Mouse (Mus musculus) ovary, postnatal 36 days (tissue): ENCODE measurements around the gene Xpr1.

ENCODE experiments used
- DNase-seq: peaks from one replicate; pipeline ENCODE4 v3.0.0; 2022; ENCODE audit warnings: low spot score, mixed read lengths

Xpr1 gene

GRCm38 (mm10) chr1:155251596-155251995 is 165.6 kb downstream of the Xpr1 start:
- DNase-seq = no peak

GRCm38 (mm10) chr1:155250531-155251135 is 166.6 kb downstream of the Xpr1 start:
- DNase-seq = no peak

- no peak for DNase-seq
These were observed 167.3 kb downstream of the Xpr1 start for GRCm38 (mm10) chr1:155249896-155250295.

GRCm38 (mm10) chr1:155248041-155248440 is 169.2 kb downstream of the Xpr1 start:
- DNase-seq = no peak

GRCm38 (mm10) chr1:155247441-155247840 is 169.8 kb downstream of the Xpr1 start:
- no peak for DNase-seq

GRCm38 (mm10) chr1:155245516-155245915 is 171.7 kb downstream of the Xpr1 start:
- DNase-seq = no peak

- DNase-seq = no peak
These were observed 172.4 kb downstream of the Xpr1 start for GRCm38 (mm10) chr1:155244771-155245211.

- peak; percentile 76 for DNase-seq
These were observed 173.1 kb downstream of the Xpr1 start, which contains the start of gene BC034090 for GRCm38 (mm10) chr1:155243797-155244770. TSS of gene BC034090 (minus strand) at chr1:155244444.

- no peak for DNase-seq
These were observed 174.8 kb downstream of the Xpr1 start for GRCm38 (mm10) chr1:155242488-155242745.

- no peak for DNase-seq
These were observed 175.3 kb downstream of the Xpr1 start for GRCm38 (mm10) chr1:155241701-155242487.

GRCm38 (mm10) chr1:155239962-155240717 is 177.1 kb downstream of the Xpr1 start:
- no peak for DNase-seq

- no peak for DNase-seq
These were observed 178.0 kb downstream of the Xpr1 start for GRCm38 (mm10) chr1:155239169-155239568.

- DNase-seq = no peak
These were observed 179.1 kb downstream of the Xpr1 start for GRCm38 (mm10) chr1:155238126-155238525.

- no peak for DNase-seq
These were observed 179.8 kb downstream of the Xpr1 start for GRCm38 (mm10) chr1:155237390-155237789.

- DNase-seq = no peak
These were observed 180.8 kb downstream of the Xpr1 start for GRCm38 (mm10) chr1:155236306-155237024.

GRCm38 (mm10) chr1:155235641-155236040 is 181.6 kb downstream of the Xpr1 start:
- no peak for DNase-seq

- DNase-seq = peak; percentile 66
These were observed 183.1 kb downstream of the Xpr1 start for GRCm38 (mm10) chr1:155233931-155234607.

GRCm38 (mm10) chr1:155233378-155233777 is 183.8 kb downstream of the Xpr1 start:
- no peak for DNase-seq

GRCm38 (mm10) chr1:155232786-155233185 is 184.4 kb downstream of the Xpr1 start:
- no peak for DNase-seq

- no peak for DNase-seq
These were observed 184.8 kb downstream of the Xpr1 start for GRCm38 (mm10) chr1:155232385-155232784.
